Mouse (Mus musculus) left cerebral cortex, adult 2 months (tissue): ENCODE data around the gene Hist1h2bg. TPM values are rescaled to one million over a fixed set of nuclear protein-coding genes. Genes with fewer than 3 reads are reported as not detected.
A peak's percentile ranks its signal among the peaks of the same experiment; 100 is the strongest.

Experiments
- DNase-seq, 2 experiments: peaks; one replicate each; pipeline ENCODE4 v3.0.0; 2021 to 2022; ENCODE audit warnings: low spot score in 2 of 2, mixed read lengths in 1 of 2; ENCODE audit errors: extremely low spot score in 1 of 2
- H3K27ac ChIP-seq: fragments of 200-600 bp; 2 replicates; pipeline ENCODE4 v1.8.1; 2022
- H3K4me3 ChIP-seq: fragments of 200-600 bp; 2 replicates; pipeline ENCODE4 v1.8.1; 2022
- CTCF ChIP-seq: fragments of 200-600 bp; IDR thresholded peaks from 2 replicates; pipeline ENCODE4 v1.8.1; 2022; ENCODE audit warnings: antibody characterized with exemption, mild to moderate bottlenecking, moderate library complexity
- intact Hi-C: fragments of 180-260 bp; cut with DNase I; formaldehyde crosslinking; loops from one replicate; pipeline ENCODE4 v1.15.1; 2025
- long read RNA-seq, 2 experiments: library from polyadenylated mRNA; stranded (forward); transcript quantifications; one replicate each; pipeline ENCODE4 v2.0.0; 2021; ENCODE audit warnings: borderline mapping rate in 2 of 2
- total RNA-seq, 2 experiments: library from RNA; stranded (reverse); gene quantifications; 2 replicates each; pipeline ENCODE4 v1.2.3; 2021

Gene Hist1h2bg
- total RNA-seq = 10 to 100 TPM; 68.0 to 71.2 TPM
- long read RNA-seq, experiment 1 = 0 reads
- long read RNA-seq, experiment 2, partial matches to known transcripts = 0 of 2 reads
- long read RNA-seq, experiment 2, other reads (novel, unspliced or antisense) = 0 of 2 reads

DNA sequence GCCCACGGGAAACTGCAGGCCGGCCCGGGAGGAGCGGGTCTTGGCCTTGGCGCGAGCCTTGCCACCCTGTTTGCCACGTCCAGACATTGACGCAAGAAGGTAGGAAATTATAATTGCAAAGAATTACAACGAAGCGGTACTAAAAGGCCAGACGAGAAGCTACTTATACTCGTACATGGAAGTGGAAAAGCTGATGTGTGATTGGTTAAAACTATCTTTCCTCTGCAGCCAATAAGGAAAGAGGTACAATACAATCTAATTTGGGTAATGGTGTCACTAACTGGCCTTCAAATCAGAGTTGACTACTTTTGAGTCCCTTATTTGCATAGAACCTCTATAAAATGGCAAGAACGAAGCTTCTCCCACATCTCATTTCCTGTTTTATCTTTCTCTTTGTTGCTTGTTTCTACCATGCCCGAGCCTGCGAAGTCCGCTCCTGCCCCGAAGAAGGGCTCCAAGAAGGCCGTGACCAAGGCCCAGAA, at the start of gene Hist1h2bg, which contains the start of gene Hist1h2ae:
TSS of gene Hist1h2bg (plus strand) at position 375 of the 482 bp plus-strand sequence.
TSS of gene Hist1h2ae (minus strand) at position 199 of the 482 bp plus-strand sequence.
- Histone ChIP-seq H3K4me3 (peak within 1 kb of the TSS; percentile 55), H3K27ac (peak within 1 kb of the TSS; percentile 94)
- peak; percentile 70 to 71 for DNase-seq
- intact Hi-C loops = loop anchor here (5.0 kb wide), 1 partner anchor 39 kb away; the partner anchor contains the start of genes Hist1h2af and Hist1h4h
- TF ChIP-seq CTCF = no peak

DNA sequence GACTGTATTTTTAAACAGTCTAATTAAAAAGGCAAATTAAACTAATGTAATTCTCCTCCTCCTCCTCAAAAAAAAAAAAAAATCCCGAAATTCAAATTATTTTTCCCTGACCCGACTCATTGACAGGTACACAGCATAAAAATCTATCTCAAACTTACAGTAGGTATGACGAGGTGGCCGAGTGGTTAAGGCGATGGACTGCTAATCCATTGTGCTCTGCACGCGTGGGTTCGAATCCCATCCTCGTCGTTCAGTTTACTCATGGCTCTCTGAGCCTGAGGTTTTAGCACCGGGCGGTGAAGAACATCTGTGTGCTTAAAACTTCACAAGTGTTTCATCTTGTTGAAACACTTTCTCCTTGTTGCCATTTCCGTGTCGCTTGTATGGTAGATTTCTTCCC, 49.5 kb upstream of the Hist1h2bg start:
- intact Hi-C loops = loop anchor here (5.0 kb wide), 1 partner anchor 224 kb away; no protein-coding TSS in a partner anchor
- Histone ChIP-seq H3K27ac (no peak overlapping the region), H3K4me3 (no peak overlapping the region)

DNA sequence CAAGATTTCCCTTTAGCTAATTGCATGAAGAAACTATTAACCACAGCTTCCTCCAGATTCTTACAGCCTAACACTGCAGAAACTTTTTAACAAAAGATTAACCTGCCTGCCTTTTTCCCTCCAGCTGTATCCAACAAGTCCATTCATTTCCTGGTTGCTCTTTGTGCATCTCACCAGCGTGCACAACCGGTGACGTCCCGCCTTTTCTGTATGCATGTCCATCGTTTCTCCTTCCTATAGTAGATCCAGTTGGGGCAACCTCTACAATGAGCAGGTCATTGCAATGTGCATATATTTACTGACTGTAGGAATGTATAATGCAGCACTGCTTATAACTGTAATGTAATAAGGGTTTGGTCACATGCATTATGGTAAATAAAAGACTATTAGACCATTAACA, 47.2 kb upstream of the Hist1h2bg start:
- no peak for DNase-seq
- intact Hi-C loops = loop anchor here (1.0 to 5.0 kb wide), 3 partner anchors 92 to 227 kb away; no protein-coding TSS in a partner anchor
- TF ChIP-seq CTCF = no peak
- H3K4me3 ChIP-seq = no peak overlapping the region
- H3K27ac ChIP-seq = no peak overlapping the region

More for the DNA sequence above, 49.5 kb upstream of the Hist1h2bg start:
- no peak for TF ChIP-seq CTCF
- DNase-seq = peak; percentile 75 to 80

DNA sequence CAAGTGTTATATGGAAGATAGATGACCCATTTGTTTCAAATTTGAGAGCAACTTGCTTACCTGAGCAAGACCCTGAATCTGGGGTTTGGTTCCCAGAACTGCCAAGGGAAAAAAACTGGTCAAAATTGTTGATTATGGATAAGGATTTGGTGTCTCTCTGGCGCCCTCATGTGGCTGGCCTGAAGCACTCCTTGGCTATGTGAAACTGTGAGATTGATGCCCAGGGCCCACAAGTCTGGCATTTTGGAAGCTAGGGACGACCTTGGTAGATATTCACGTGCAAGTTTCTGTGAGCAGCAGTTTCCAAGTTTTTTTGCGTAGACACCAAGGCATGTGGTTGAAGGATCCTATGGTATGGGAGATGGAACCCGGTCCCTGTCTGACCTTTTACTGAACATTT, 46.5 kb upstream of the Hist1h2bg start:
- H3K27ac ChIP-seq = no peak overlapping the region
- peak; percentile 97 for TF ChIP-seq CTCF
- H3K4me3 ChIP-seq = no peak overlapping the region
- intact Hi-C loops = loop anchor here (1.0 to 5.0 kb wide), 3 partner anchors 92 to 227 kb away; no protein-coding TSS in a partner anchor
- peak; percentile 67 to 83 for DNase-seq

DNA sequence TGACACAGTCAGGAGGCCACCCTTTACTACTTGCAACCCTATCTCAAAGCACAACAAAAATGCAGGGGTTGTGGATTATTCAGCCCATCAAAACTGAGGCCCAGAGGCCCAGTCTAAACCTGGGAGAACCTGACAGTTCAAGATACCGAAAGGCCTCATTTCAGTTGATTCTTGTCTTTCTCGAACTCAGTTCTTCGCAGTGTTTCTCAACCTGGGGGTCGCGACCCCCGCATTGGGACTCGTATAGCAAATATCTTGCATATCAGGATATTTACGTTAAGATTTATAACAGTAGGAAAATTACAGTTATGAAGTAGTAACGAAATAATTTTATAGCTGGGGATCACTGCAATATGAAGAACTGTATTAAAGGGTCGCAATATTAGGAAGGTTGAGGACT, 45.3 kb upstream of the Hist1h2bg start:
- DNase-seq = no peak
- Histone ChIP-seq H3K27ac (no peak overlapping the region), H3K4me3 (peak overlapping the region; percentile 38)
- intact Hi-C loops = loop anchor here (1.0 kb wide), 1 partner anchor 8 kb away; no protein-coding TSS in a partner anchor
- no peak for TF ChIP-seq CTCF

DNA sequence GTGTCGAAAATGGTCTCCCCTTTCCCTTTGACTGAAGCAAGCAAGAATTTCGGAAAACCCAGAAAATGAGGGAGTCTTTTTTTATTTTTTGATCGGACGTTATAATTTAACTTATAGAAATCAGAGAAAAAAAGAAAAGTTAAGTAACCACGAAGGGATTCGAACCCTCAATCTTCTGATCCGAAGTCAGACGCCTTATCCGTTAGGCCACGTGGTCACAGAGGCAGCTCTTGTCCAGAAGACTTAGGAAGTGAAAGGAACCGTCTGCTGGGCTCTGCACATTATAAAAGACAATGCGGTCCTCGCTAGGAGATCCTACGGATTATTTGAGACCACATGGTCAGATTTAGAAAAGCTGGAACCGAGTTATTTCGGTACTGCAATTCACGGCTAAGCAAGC, 44.9 kb upstream of the Hist1h2bg start:
- peak overlapping the region; percentile 29; the same call in 1 of the 2 replicates for H3K27ac ChIP-seq
- DNase-seq = peak; percentile 89 to 95
- H3K4me3 ChIP-seq = peak overlapping the region; percentile 53
- intact Hi-C loops = loop anchor here (1.0 kb wide), 1 partner anchor 8 kb away; no protein-coding TSS in a partner anchor
- TF ChIP-seq CTCF = no peak

DNA sequence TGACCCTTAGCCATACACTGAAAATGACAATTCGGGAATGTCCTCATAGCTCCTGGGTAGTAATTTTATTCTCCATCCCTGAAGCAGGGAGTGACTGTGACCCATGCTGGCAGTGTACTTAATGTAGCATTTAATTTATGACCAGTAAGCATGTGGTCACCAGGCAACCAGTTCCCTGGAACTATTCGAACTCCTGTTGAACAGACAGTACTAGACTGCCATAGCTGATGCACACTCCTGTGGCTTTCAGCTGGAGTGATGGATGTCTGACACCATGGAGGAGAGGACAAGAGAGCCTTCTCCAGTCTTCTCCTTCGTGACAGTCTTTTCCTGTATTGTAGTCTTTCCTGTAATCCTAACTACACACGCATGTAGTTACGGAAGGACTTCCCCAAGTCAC, 42.2 kb upstream of the Hist1h2bg start:
- TF ChIP-seq CTCF = no peak
- Histone ChIP-seq H3K4me3 (no peak overlapping the region), H3K27ac (no peak overlapping the region)
- DNase-seq = no peak
- intact Hi-C loops = no loop called here

DNA sequence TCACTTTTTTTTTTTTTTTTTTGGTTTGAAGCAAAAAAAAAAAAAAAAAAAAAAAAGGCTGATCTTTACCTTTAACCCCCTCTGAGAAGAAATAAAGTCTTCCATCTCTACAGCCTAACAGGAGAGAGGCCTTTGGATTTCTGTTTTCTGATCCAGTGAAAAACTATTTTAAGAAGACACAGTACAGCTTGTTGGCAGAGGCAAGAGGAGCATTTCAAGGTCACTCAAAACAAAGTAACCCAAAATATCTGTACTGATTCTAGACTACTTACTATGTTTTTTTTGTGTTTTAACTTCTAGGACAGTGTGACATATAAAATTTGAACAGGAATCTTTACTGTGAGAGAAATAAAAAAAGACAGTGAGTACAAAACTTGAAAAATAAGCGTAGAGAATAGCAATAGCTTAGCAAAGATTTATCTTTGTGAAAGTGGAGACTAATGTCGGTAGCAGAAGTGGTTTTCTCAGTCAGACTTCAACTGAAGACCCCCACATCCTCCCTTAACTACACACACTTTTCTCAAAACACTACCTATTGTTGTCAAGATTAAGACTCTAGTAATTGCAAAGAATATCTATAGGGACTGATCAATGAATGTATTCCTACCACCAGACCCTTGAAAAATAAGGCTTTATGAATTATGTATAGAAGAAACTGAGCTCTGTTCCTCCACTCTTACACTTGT, 41.6 kb upstream of the Hist1h2bg start:
- no peak for TF ChIP-seq CTCF
- intact Hi-C loops = loop anchor here (5.0 to 10.0 kb wide), 6 partner anchors 43 to 1817 kb away; partner anchors contain the start of genes Hist1h2ac, Hist1h2ad, Hist1h2ae and Hist1h2ag
- no peak overlapping the region for H3K27ac ChIP-seq

DNA sequence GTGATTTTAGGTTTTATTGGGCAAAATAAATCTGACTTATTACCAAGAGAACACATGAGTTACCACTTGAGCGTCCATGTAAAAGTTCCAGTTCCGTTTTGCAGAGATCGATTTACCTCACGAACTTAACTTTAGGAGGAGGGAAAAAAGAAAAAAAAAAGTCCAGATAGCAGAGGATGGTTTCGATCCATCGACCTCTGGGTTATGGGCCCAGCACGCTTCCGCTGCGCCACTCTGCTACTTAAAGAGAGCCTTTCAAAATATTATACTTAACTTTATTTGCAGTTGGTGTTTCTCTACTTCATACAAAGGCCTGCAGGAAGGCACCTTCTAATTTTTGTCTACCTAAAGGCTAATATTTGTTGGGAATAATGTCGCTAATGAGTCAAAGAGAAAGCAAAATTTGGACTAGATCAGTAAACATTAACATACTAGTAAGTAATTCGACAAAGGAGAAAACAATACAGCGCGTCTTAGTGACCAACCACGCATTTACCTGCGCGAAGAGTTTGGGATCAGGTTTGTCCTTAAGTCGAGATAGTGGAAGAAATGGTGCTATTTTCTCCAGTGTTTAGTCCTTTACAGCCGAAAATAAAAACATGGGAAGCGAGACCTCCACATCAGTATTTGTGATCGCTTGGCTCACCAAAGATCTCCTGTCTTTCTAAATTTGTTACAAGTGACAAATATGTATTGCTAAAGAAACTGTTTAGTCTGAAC, 40.9 kb upstream of the Hist1h2bg start:
- intact Hi-C loops = loop anchor here (5.0 to 10.0 kb wide), 6 partner anchors 42 to 1818 kb away; partner anchors contain the start of genes Hist1h2ac, Hist1h2ad, Hist1h2ae and Hist1h2ag
- DNase-seq = peak; percentile 72 to 73
- TF ChIP-seq CTCF = no peak
- H3K27ac ChIP-seq = peak overlapping the region; percentile 92
- peak overlapping the region; percentile 67 for H3K4me3 ChIP-seq

More for the DNA sequence above, 41.6 kb upstream of the Hist1h2bg start:
- DNase-seq = no peak
- H3K4me3 ChIP-seq = peak overlapping the region; percentile 67

DNA sequence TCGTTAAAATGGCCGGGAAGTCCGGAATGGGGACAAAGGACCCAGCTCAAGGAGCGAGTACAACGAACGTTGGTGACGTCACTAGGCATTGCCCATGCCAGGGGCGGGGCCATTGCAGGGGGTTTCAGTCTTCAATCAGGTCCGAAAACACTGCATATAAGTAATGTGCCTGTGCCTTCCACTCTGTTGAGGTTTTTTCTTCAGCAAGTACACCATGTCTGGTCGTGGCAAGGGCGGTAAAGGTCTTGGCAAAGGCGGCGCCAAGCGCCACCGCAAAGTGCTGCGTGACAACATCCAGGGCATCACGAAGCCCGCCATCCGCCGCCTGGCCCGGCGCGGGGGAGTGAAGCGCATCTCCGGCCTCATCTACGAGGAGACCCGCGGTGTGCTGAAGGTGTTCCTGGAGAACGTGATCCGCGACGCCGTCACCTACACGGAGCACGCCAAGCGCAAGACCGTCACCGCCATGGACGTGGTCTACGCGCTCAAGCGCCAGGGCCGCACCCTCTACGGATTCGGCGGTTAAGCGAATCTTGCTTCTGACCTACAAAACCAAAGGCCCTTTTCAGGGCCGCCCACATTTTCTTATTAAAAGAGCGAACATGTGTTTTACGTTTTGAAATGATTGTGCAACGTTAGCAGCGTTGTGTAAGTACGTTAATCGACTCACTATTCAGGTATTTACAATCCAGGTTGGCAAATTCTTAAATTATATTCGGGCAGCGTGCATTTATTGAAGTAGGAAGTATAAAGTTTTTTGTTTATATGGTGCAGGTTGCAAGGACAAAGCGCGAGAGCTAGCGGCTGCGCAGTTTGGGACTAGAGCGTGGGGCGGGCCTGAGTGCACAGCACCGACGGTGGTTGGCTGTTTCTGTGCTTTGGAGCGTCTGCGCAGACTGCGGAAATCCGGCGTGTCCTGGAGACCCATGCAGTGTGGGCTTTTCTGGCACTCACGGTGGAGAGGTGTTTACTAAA, 40.0 kb upstream of the Hist1h2bg start, which contains the start of gene Hist1h4h:
TSS of gene Hist1h4h (plus strand) at position 150 of the 975 bp plus-strand sequence.
- peak; percentile 95 to 96 for DNase-seq
- Histone ChIP-seq H3K27ac (peak within 1 kb of the TSS; percentile 92), H3K4me3 (peak within 1 kb of the TSS; percentile 67)
- no peak for TF ChIP-seq CTCF
- intact Hi-C loops = loop anchor here (5.0 to 10.0 kb wide), 6 partner anchors 41 to 1819 kb away; partner anchors contain the start of genes Hist1h2ac, Hist1h2ad, Hist1h2ae and Hist1h2ag
